Mouse (Mus musculus) bone marrow, adult 2 months (tissue): ENCODE results near the gene Adgrv1.

ENCODE experiments used
- CTCF ChIP-seq: fragments of 200-500 bp; IDR thresholded peaks from 2 replicates; pipeline ENCODE4 v1.5.1; 2011; ENCODE audit warnings: low read length, control low read depth; ENCODE audit not compliant: control insufficient read depth, insufficient read depth
- POLR2A ChIP-seq: fragments of 200-500 bp; IDR thresholded peaks from 2 replicates; pipeline ENCODE4 v1.6.1; 2011; ENCODE audit warnings: low read depth, mild to moderate bottlenecking, control low read depth, low read length, borderline replicate concordance; ENCODE audit not compliant: control insufficient read depth

GRCm38 (mm10) chr13:81630566-81630965 lies 2.4 kb downstream of the Adgrv1 start:
- TF ChIP-seq CTCF (no peak), POLR2A (no peak)
